Mouse (Mus musculus) kidney, postnatal 36 days (tissue): ENCODE measurements at regions not wholly inside any gene's neighbourhood (a gene's known extent, or its start where the extent isn't known, plus 50 kb on each side); places are given as distances from the start of the nearest gene placed in this dataset.
"Not testable (repeated sequence)": the region's sequence is repeated elsewhere in the genome, so short reads cannot be mapped to it uniquely, and the experiment has no call there.

Experiments used
- DNase-seq, 2 experiments: peaks; one replicate each; pipeline ENCODE4 v3.0.0; 2021 to 2022; ENCODE audit warnings: mixed read lengths in 2 of 2

DNA sequence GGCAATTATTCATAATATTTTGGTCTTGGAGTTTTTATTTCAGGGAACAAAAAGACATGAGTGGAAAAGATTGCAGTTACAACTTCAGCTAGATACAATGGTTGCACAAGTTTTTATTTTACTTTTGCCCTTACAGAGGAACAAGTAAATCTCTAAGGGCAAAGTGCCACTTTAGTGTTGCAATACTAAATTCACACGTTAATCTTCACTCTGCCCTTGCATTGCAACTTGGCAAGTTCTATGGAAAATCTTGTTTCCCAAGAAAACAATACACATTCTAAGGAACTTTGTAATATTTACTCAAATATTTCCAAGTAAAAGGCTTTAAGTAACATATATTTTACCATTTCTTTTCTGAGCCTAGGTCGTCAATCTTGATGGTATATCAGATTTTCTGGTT lies 85.9 kb downstream of the Chil6 start:
- DNase-seq = peak in 1 of 2 experiments; percentile 8

- DNase-seq = no peak
Observed at GRCm38 (mm10) chr3:106316974-106317373, 89.0 kb downstream of the Chil6 start.

- DNase-seq = no peak
Observed at GRCm38 (mm10) chr3:106292938-106293337, 73.6 kb upstream of the Chil4 start.

GRCm38 (mm10) chr3:106291894-106292293 lies 72.6 kb upstream of the Chil4 start:
- no peak for DNase-seq

- DNase-seq = not testable (repeated sequence)
Observed at GRCm38 (mm10) chr3:106278571-106278970, 59.3 kb upstream of the Chil4 start.

DNA sequence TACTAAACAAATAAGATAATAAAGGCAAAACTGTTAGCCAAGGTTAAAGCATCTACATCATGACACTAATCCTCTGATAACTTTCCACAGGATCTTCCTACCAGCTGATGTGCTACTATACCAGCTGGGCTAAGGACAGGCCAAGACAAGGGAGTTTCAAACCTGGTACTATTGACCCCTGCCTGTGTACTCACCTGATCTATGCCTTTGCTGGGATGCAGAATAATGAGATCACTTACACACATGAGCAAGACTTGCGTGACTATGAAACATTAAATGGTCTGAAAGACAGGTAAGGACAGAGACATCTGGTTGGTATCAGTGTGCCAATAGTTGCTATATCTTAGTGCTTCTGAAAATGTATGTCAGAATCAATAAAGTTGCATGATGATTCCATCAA lies 56.4 kb upstream of the Chil4 start:
- not testable (repeated sequence) for DNase-seq
